Mouse (Mus musculus): ENCODE results near the gene Olfr905. TPM values are rescaled to one million over a fixed set of nuclear protein-coding genes. Genes with fewer than 3 reads are reported as not detected.

The Olfr905 gene
- polyA plus RNA-seq, 1 experiment, result not detected

GRCm38 (mm10) chr9:38462844-38463243 is 8.1 kb upstream of the Olfr905 start, which contains the start of gene Olfr904:
Olfr904 (plus strand) TSS chr9:38463144.
- no peaks in the 10 kb centered on the region for H3K79me2 ChIP-seq (ENCODE audit: control insufficient read depth, insufficient read depth)
- no peaks in the 10 kb centered on the region for H3K36me3 ChIP-seq (ENCODE audit: control insufficient read depth, insufficient read depth)
- no peak within 1 kb of the TSS for H3K4me3 ChIP-seq (ENCODE audit: insufficient read depth, poor library complexity, severe bottlenecking)
- H3K27me3 ChIP-seq (ENCODE audit: control insufficient read depth, insufficient read depth, insufficient read length), result no peaks in the 10 kb centered on the region
- TF ChIP-seq MYOD1 (IDR thresholded peaks at IDR 0.05; ENCODE audit: control insufficient read depth, insufficient read length, low read depth) (no peak), USF1 (IDR thresholded peaks at IDR 0.05; ENCODE audit: low read depth) (no peak), CTCF (IDR thresholded peaks at IDR 0.05; ENCODE audit: control insufficient read depth, insufficient read depth, insufficient read length) (no peak), CEBPB (IDR thresholded peaks at IDR 0.05; ENCODE audit: low read depth) (no peak)
- H3ac ChIP-seq (ENCODE audit: control insufficient read depth, insufficient read length, low read depth), result no peak within 1 kb of the TSS
- no peaks in the 10 kb centered on the region for H3K79me3 ChIP-seq (ENCODE audit: low read depth)

- Histone ChIP-seq H3K4me3 (ENCODE audit: insufficient read depth, poor library complexity, severe bottlenecking) (no peak within 1 kb of the TSS), H3K79me2 (ENCODE audit: control insufficient read depth, insufficient read depth) (no peaks in the 10 kb centered on the region), H3K79me3 (ENCODE audit: low read depth) (no peaks in the 10 kb centered on the region), H3ac (ENCODE audit: control insufficient read depth, insufficient read length, low read depth) (no peak within 1 kb of the TSS), H3K27me3 (ENCODE audit: control insufficient read depth, insufficient read depth, insufficient read length) (no peaks in the 10 kb centered on the region), H3K36me3 (ENCODE audit: control insufficient read depth, insufficient read depth) (no peaks in the 10 kb centered on the region)
- TF ChIP-seq CTCF (IDR thresholded peaks at IDR 0.05; ENCODE audit: control insufficient read depth, insufficient read depth, insufficient read length) (no peak), MYOG (IDR thresholded peaks at IDR 0.05; ENCODE audit: control insufficient read depth, extremely low read depth, insufficient read length) (no peak), MAX (IDR thresholded peaks at IDR 0.05) (no peak), FOSL1 (IDR thresholded peaks at IDR 0.05; ENCODE audit: insufficient read depth, low read length, poor library complexity, severe bottlenecking) (no peak), CEBPB (IDR thresholded peaks at IDR 0.05; ENCODE audit: low read depth) (no peak), USF1 (IDR thresholded peaks at IDR 0.05; ENCODE audit: low read depth) (no peak), MYOD1 (IDR thresholded peaks at IDR 0.05; ENCODE audit: control insufficient read depth, insufficient read length, low read depth) (no peak)
These were observed 15.9 kb downstream of the Olfr905 start, which contains the start of gene Olfr906 for GRCm38 (mm10) chr9:38486785-38487184. Olfr906 (plus strand) TSS chr9:38487085.

GRCm38 (mm10) chr9:38495501-38495900 is 24.6 kb downstream of the Olfr905 start, which contains the start of gene Olfr907:
Olfr907 (plus strand) TSS chr9:38495801.
- no peaks in the 10 kb centered on the region for H3K27me3 ChIP-seq (ENCODE audit: control insufficient read depth, insufficient read depth, insufficient read length)
- H3K79me3 ChIP-seq (ENCODE audit: low read depth), result no peaks in the 10 kb centered on the region
- TF ChIP-seq MAX (IDR thresholded peaks at IDR 0.05), result no peak
- TF ChIP-seq FOSL1 (IDR thresholded peaks at IDR 0.05; ENCODE audit: insufficient read depth, low read length, poor library complexity, severe bottlenecking), result no peak
- TF ChIP-seq CEBPB (IDR thresholded peaks at IDR 0.05; ENCODE audit: low read depth), result no peak
- TF ChIP-seq CTCF (IDR thresholded peaks at IDR 0.05; ENCODE audit: control insufficient read depth, insufficient read depth, insufficient read length), result no peak
- TF ChIP-seq MYOD1 (IDR thresholded peaks at IDR 0.05; ENCODE audit: control insufficient read depth, insufficient read length, low read depth), result no peak
- no peak for TF ChIP-seq USF1 (IDR thresholded peaks at IDR 0.05; ENCODE audit: low read depth)
- no peak for TF ChIP-seq MYOG (IDR thresholded peaks at IDR 0.05; ENCODE audit: control insufficient read depth, extremely low read depth, insufficient read length)
- no peak within 1 kb of the TSS for H3ac ChIP-seq (ENCODE audit: control insufficient read depth, insufficient read length, low read depth)
- H3K36me3 ChIP-seq (ENCODE audit: control insufficient read depth, insufficient read depth), result no peaks in the 10 kb centered on the region
- no peak within 1 kb of the TSS for H3K4me3 ChIP-seq (ENCODE audit: insufficient read depth, poor library complexity, severe bottlenecking)
- H3K79me2 ChIP-seq (ENCODE audit: control insufficient read depth, insufficient read depth), result no peaks in the 10 kb centered on the region

GRCm38 (mm10) chr9:38512353-38512752 is 41.4 kb downstream of the Olfr905 start:
- H3K36me3 ChIP-seq (ENCODE audit: control insufficient read depth, insufficient read depth), result no peaks in the 10 kb centered on the region
- no peaks in the 10 kb centered on the region for H3K27me3 ChIP-seq (ENCODE audit: control insufficient read depth, insufficient read depth, insufficient read length)
- TF ChIP-seq CTCF (IDR thresholded peaks at IDR 0.05; ENCODE audit: control insufficient read depth, insufficient read depth, insufficient read length) (no peak), FOSL1 (IDR thresholded peaks at IDR 0.05; ENCODE audit: insufficient read depth, low read length, poor library complexity, severe bottlenecking) (no peak), MYOG (IDR thresholded peaks at IDR 0.05; ENCODE audit: control insufficient read depth, extremely low read depth, insufficient read length) (no peak), MYOD1 (IDR thresholded peaks at IDR 0.05; ENCODE audit: control insufficient read depth, insufficient read length, low read depth) (no peak), USF1 (IDR thresholded peaks at IDR 0.05; ENCODE audit: low read depth) (no peak), CEBPB (IDR thresholded peaks at IDR 0.05; ENCODE audit: low read depth) (no peak), MAX (IDR thresholded peaks at IDR 0.05) (no peak)
- H3K79me3 ChIP-seq (ENCODE audit: low read depth), result no peaks in the 10 kb centered on the region
- no peak overlapping the region for H3ac ChIP-seq (ENCODE audit: control insufficient read depth, insufficient read length, low read depth)
- no peak overlapping the region for H3K4me3 ChIP-seq (ENCODE audit: insufficient read depth, poor library complexity, severe bottlenecking)
- H3K79me2 ChIP-seq (ENCODE audit: control insufficient read depth, insufficient read depth), result no peaks in the 10 kb centered on the region

GRCm38 (mm10) chr9:38521280-38521679 is 50.4 kb downstream of the Olfr905 start, which contains the start of gene Olfr911-ps1:
Olfr911-ps1 (plus strand) TSS chr9:38521580.
- TF ChIP-seq MYOD1 (IDR thresholded peaks at IDR 0.05; ENCODE audit: control insufficient read depth, insufficient read length, low read depth) (no peak), MAX (IDR thresholded peaks at IDR 0.05) (no peak), CEBPB (IDR thresholded peaks at IDR 0.05; ENCODE audit: low read depth) (no peak), FOSL1 (IDR thresholded peaks at IDR 0.05; ENCODE audit: insufficient read depth, low read length, poor library complexity, severe bottlenecking) (no peak), USF1 (IDR thresholded peaks at IDR 0.05; ENCODE audit: low read depth) (no peak), MYOG (IDR thresholded peaks at IDR 0.05; ENCODE audit: control insufficient read depth, extremely low read depth, insufficient read length) (no peak), CTCF (IDR thresholded peaks at IDR 0.05; ENCODE audit: control insufficient read depth, insufficient read depth, insufficient read length) (no peak)
- Histone ChIP-seq H3K79me3 (ENCODE audit: low read depth) (no peaks in the 10 kb centered on the region), H3K79me2 (ENCODE audit: control insufficient read depth, insufficient read depth) (no peaks in the 10 kb centered on the region), H3K4me3 (ENCODE audit: insufficient read depth, poor library complexity, severe bottlenecking) (no peak within 1 kb of the TSS), H3K36me3 (ENCODE audit: control insufficient read depth, insufficient read depth) (no peaks in the 10 kb centered on the region), H3K27me3 (ENCODE audit: control insufficient read depth, insufficient read depth, insufficient read length) (no peaks in the 10 kb centered on the region), H3ac (ENCODE audit: control insufficient read depth, insufficient read length, low read depth) (no peak within 1 kb of the TSS)

Other genes with a start within 250 kb of the Olfr905 start
- gene Olfr143, start 218.3 kb upstream of the Olfr905 start, polyA plus RNA-seq (2012; fragmentation: generic; extraction: Trizol), result not detected
- gene Olfr895, start 203.3 kb upstream of the Olfr905 start, polyA plus RNA-seq (2012; fragmentation: generic; extraction: Trizol), result not detected
- gene Olfr896-ps1, start 180.0 kb upstream of the Olfr905 start, polyA plus RNA-seq (2012; fragmentation: generic; extraction: Trizol), result not detected
- not detected for gene Olfr25, start 142.0 kb upstream of the Olfr905 start, polyA plus RNA-seq (2012; fragmentation: generic; extraction: Trizol)
- not detected for gene Olfr898, start 122.7 kb upstream of the Olfr905 start, polyA plus RNA-seq (2012; fragmentation: generic; extraction: Trizol)
- gene Olfr250, start 104.2 kb upstream of the Olfr905 start, polyA plus RNA-seq (2012; fragmentation: generic; extraction: Trizol), result not detected
- not detected for gene Olfr251, start 94.0 kb upstream of the Olfr905 start, polyA plus RNA-seq (2012; fragmentation: generic; extraction: Trizol)
- 0.04 TPM for gene Olfr147, start 69.4 kb upstream of the Olfr905 start, polyA plus RNA-seq (2012; fragmentation: generic; extraction: Trizol)
- gene Olfr901, start 41.7 kb upstream of the Olfr905 start, polyA plus RNA-seq (2012; fragmentation: generic; extraction: Trizol), result 0.04 TPM
- gene Olfr902, start 23.5 kb upstream of the Olfr905 start, polyA plus RNA-seq (2012; fragmentation: generic; extraction: Trizol), result not detected
- gene Olfr904, start 8.0 kb upstream of the Olfr905 start, polyA plus RNA-seq (2012; fragmentation: generic; extraction: Trizol), result not detected
- not detected for gene Olfr906, start 16.0 kb downstream of the Olfr905 start, polyA plus RNA-seq (2012; fragmentation: generic; extraction: Trizol)
- not detected for gene Olfr907, start 24.7 kb downstream of the Olfr905 start, polyA plus RNA-seq (2012; fragmentation: generic; extraction: Trizol)
- not detected for gene Olfr911-ps1, start 50.5 kb downstream of the Olfr905 start, polyA plus RNA-seq (2012; fragmentation: generic; extraction: Trizol)
- not detected for gene Olfr910, start 66.7 kb downstream of the Olfr905 start, polyA plus RNA-seq (2012; fragmentation: generic; extraction: Trizol)
- gene Olfr912, start 109.1 kb downstream of the Olfr905 start, polyA plus RNA-seq (2012; fragmentation: generic; extraction: Trizol), result not detected
- gene Olfr913, start 121.7 kb downstream of the Olfr905 start, polyA plus RNA-seq (2012; fragmentation: generic; extraction: Trizol), result not detected
- gene Olfr914, start 134.0 kb downstream of the Olfr905 start, polyA plus RNA-seq (2012; fragmentation: generic; extraction: Trizol), result not detected
- not detected for gene Olfr916, start 188.8 kb downstream of the Olfr905 start, polyA plus RNA-seq (2012; fragmentation: generic; extraction: Trizol)
- not detected for gene Olfr917, start 194.7 kb downstream of the Olfr905 start, polyA plus RNA-seq (2012; fragmentation: generic; extraction: Trizol)
- not detected for gene Olfr918, start 203.5 kb downstream of the Olfr905 start, polyA plus RNA-seq (2012; fragmentation: generic; extraction: Trizol)
- not detected for gene Olfr919, start 232.6 kb downstream of the Olfr905 start, polyA plus RNA-seq (2012; fragmentation: generic; extraction: Trizol)
- gene Vwa5a, start 247.2 kb downstream of the Olfr905 start, polyA plus RNA-seq (2012; fragmentation: generic; extraction: Trizol), result 6.3 TPM

Measured in C2C12 (cell line).